Mouse (Mus musculus): ENCODE results near the gene Msh5. TPM values are rescaled to one million over a fixed set of nuclear protein-coding genes. Genes with fewer than 3 reads are reported as not detected.

Msh5 gene
- polyA plus RNA-seq, 1 experiment from 2014 or later: 0.50 TPM

Other genes starting within 250 kb of the Msh5 start
- gene Cyp21a1, start 242.2 kb downstream of the Msh5 start, polyA plus RNA-seq (2018): not detected in 3 replicates
- 23.5 to 36.5 TPM (median 28.1 TPM) in 3 replicates for gene Stk19, start 209.8 kb downstream of the Msh5 start, polyA plus RNA-seq (2018)
- gene Dxo, start 209.7 kb downstream of the Msh5 start, polyA plus RNA-seq (2018): 13.6 to 19.8 TPM (median 15.8 TPM) in 3 replicates
- 16.7 to 36.7 TPM (median 23.6 TPM) in 3 replicates for gene Skiv2l, start 196.5 kb downstream of the Msh5 start, polyA plus RNA-seq (2018)
- 46.9 to 59.7 TPM (median 52.1 TPM) in 3 replicates for gene Nelfe, start 196.4 kb downstream of the Msh5 start, polyA plus RNA-seq (2018)
- 2.6 to 6.4 TPM (median 4.7 TPM) in 3 replicates for gene Cfb, start 184.2 kb downstream of the Msh5 start, polyA plus RNA-seq (2018)
- gene Zbtb12, start 167.3 kb downstream of the Msh5 start, polyA plus RNA-seq (2018): 5.4 to 6.2 TPM (median 5.5 TPM) in 3 replicates
- not detected in 3 replicates for gene Gm20547, start 164.7 kb downstream of the Msh5 start, polyA plus RNA-seq (2018)
- 0.63 to 0.95 TPM (median 0.86 TPM) in 3 replicates for gene C2, start 148.5 kb downstream of the Msh5 start, polyA plus RNA-seq (2018)
- 59.6 to 100 TPM (median 69.3 TPM) in 3 replicates for gene Ehmt2, start 148.3 kb downstream of the Msh5 start, polyA plus RNA-seq (2018)
- gene Slc44a4, start 132.3 kb downstream of the Msh5 start, polyA plus RNA-seq (2018): not detected in 3 replicates
- gene Neu1, start 115.5 kb downstream of the Msh5 start, polyA plus RNA-seq (2018): 80.3 to 98.8 TPM (median 81.2 TPM) in 3 replicates
- 0.57 to 1.2 TPM (median 0.69 TPM) in 3 replicates for gene Hspa1b, start 87.5 kb downstream of the Msh5 start, polyA plus RNA-seq (2018)
- gene Gm20481, start 76.8 kb downstream of the Msh5 start, polyA plus RNA-seq (2018): not detected in 3 replicates
- 1.2 to 1.9 TPM (median 1.8 TPM) in 3 replicates for gene Hspa1a, start 74.6 kb downstream of the Msh5 start, polyA plus RNA-seq (2018)
- gene Hspa1l, start 74.0 kb downstream of the Msh5 start, polyA plus RNA-seq (2018): 0.47 to 1.7 TPM (median 0.96 TPM) in 3 replicates
- gene Lsm2, start 64.9 kb downstream of the Msh5 start, polyA plus RNA-seq (2018): 16.5 to 52.8 TPM (median 51.4 TPM) in 3 replicates
- gene Vars, start 45.8 kb downstream of the Msh5 start, polyA plus RNA-seq (2018): 7.7 to 37.5 TPM (median 19.2 TPM) in 3 replicates
- 0.06 to 0.32 TPM (median 0.07 TPM) in 3 replicates for gene Vwa7, start 30.2 kb downstream of the Msh5 start, polyA plus RNA-seq (2018)
- gene Sapcd1, start 18.7 kb downstream of the Msh5 start, polyA plus RNA-seq (2018): not detected in 3 replicates
- 359 to 667 TPM (median 372 TPM) in 3 replicates for gene Clic1, start 3.2 kb upstream of the Msh5 start, polyA plus RNA-seq (2018)
- 3.3 to 9.6 TPM (median 4.8 TPM) in 3 replicates for gene Ddah2, start 12.3 kb upstream of the Msh5 start, polyA plus RNA-seq (2018)
- gene Ly6g6c, start 18.6 kb upstream of the Msh5 start, polyA plus RNA-seq (2018): not detected in 3 replicates
- 0.17 TPM in 1 of 3 replicates, not detected in the others for gene Mpig6b, start 19.4 kb upstream of the Msh5 start, polyA plus RNA-seq (2018)
- gene Ly6g6e, start 30.2 kb upstream of the Msh5 start, polyA plus RNA-seq (2018): not detected in 3 replicates
- gene Ly6g6d, start 31.3 kb upstream of the Msh5 start, polyA plus RNA-seq (2018): 0.43 to 1.7 TPM (median 0.88 TPM) in 3 replicates
- not detected in 3 replicates for gene Ly6g6f, start 38.9 kb upstream of the Msh5 start, polyA plus RNA-seq (2018)
- 33.9 to 63.2 TPM (median 53.2 TPM) in 3 replicates for gene Abhd16a, start 42.5 kb upstream of the Msh5 start, polyA plus RNA-seq (2018)
- not detected in 3 replicates for gene Ly6g5c, start 61.5 kb upstream of the Msh5 start, polyA plus RNA-seq (2018)
- gene Ly6g5b, start 68.7 kb upstream of the Msh5 start, polyA plus RNA-seq (2018): 0.36 to 0.46 TPM in 2 of 3 replicates, not detected in the other
- gene Gpank1, start 74.7 kb upstream of the Msh5 start, polyA plus RNA-seq (2018): 11.4 to 18.0 TPM (median 13.2 TPM) in 3 replicates
- gene Csnk2b, start 75.3 kb upstream of the Msh5 start, polyA plus RNA-seq (2018): 129 to 166 TPM (median 149 TPM) in 3 replicates
- gene D17H6S53E, start 79.6 kb upstream of the Msh5 start, polyA plus RNA-seq (2018): 11.5 to 23.5 TPM (median 22.0 TPM) in 3 replicates
- gene Apom, start 85.3 kb upstream of the Msh5 start, polyA plus RNA-seq (2018): not detected in 3 replicates
- 103 to 118 TPM (median 104 TPM) in 3 replicates for gene Bag6, start 88.4 kb upstream of the Msh5 start, polyA plus RNA-seq (2018)
- 91.3 to 139 TPM (median 124 TPM) in 3 replicates for gene Prrc2a, start 118.2 kb upstream of the Msh5 start, polyA plus RNA-seq (2018)
- gene Aif1, start 129.3 kb upstream of the Msh5 start, polyA plus RNA-seq (2018): 231 to 253 TPM (median 243 TPM) in 3 replicates
- gene Lst1, start 141.7 kb upstream of the Msh5 start, polyA plus RNA-seq (2018): 322 to 615 TPM (median 449 TPM) in 3 replicates
- gene Ltb, start 147.7 kb upstream of the Msh5 start, polyA plus RNA-seq (2018): 0.33 to 0.50 TPM (median 0.48 TPM) in 3 replicates
- gene Tnf, start 155.3 kb upstream of the Msh5 start, polyA plus RNA-seq (2018): 20.0 to 57.4 TPM (median 38.0 TPM) in 3 replicates
- not detected in 3 replicates for gene Lta, start 158.6 kb upstream of the Msh5 start, polyA plus RNA-seq (2018)
- gene Gm16181, start 174.1 kb upstream of the Msh5 start, polyA plus RNA-seq (2018): not detected in 3 replicates
- gene Atp6v1g2, start 186.9 kb upstream of the Msh5 start, polyA plus RNA-seq (2018): 5.0 to 12.5 TPM (median 6.9 TPM) in 3 replicates
- 8.3 to 16.7 TPM (median 14.8 TPM) in 3 replicates for gene Nfkbil1, start 189.0 kb upstream of the Msh5 start, polyA plus RNA-seq (2018)
- gene Ddx39b, start 195.0 kb upstream of the Msh5 start, polyA plus RNA-seq (2018): 113 to 158 TPM (median 122 TPM) in 3 replicates
- 2,972 to 5,352 TPM (median 3,334 TPM) in 3 replicates for gene H2-D1, start 216.0 kb upstream of the Msh5 start, polyA plus RNA-seq (2018)